Mouse (Mus musculus) cerebellum, adult 2 months (tissue): ENCODE data around the gene Crlf1. TPM values are rescaled to one million over a fixed set of nuclear protein-coding genes. Genes with fewer than 3 reads are reported as not detected.

Experiments
- DNase-seq, 2 experiments: peaks; one replicate each; pipeline ENCODE4 v3.0.0; 2021
- H3K27ac ChIP-seq: fragments of 200-500 bp; 2 replicates; pipeline ENCODE4 v1.5.1; 2012; ENCODE audit warnings: low read length, control low read depth, inconsistent platforms; ENCODE audit not compliant: insufficient read depth
- H3K27me3 ChIP-seq: fragments of 200-500 bp; 2 replicates; pipeline ENCODE4 v1.6.1; 2012; ENCODE audit warnings: inconsistent platforms, mild to moderate bottlenecking, low read length, moderate library complexity; ENCODE audit not compliant: control insufficient read depth, insufficient read depth
- H3K4me1 ChIP-seq: fragments of 200-500 bp; 2 replicates; pipeline ENCODE4 v1.6.1; 2011; ENCODE audit warnings: low read length; ENCODE audit not compliant: control insufficient read depth, insufficient read depth
- H3K4me3 ChIP-seq: fragments of 200-500 bp; replicated peaks from 2 replicates; pipeline ENCODE3; 2011; ENCODE audit warnings: mild to moderate bottlenecking, low read depth, low read length, control low read depth; ENCODE audit not compliant: insufficient read depth
- CTCF ChIP-seq: fragments of 200-500 bp; IDR thresholded peaks from 2 replicates; pipeline ENCODE4 v1.5.1; 2011; ENCODE audit warnings: low read depth, mild to moderate bottlenecking, control low read depth, low read length, moderate library complexity, borderline replicate concordance; ENCODE audit not compliant: insufficient read depth
- POLR2A ChIP-seq: fragments of 200-500 bp; IDR thresholded peaks from 2 replicates; pipeline ENCODE4 v1.6.1; 2011; ENCODE audit warnings: low read length, control low read depth, borderline replicate concordance; ENCODE audit not compliant: insufficient read depth
- WGBS: fragments of 180-500 bp; shearing (Covaris S2); methylation state at CpG from one replicate; pipeline ENCODE4 v1.1.7; 2018; 5-methylcytosine and 5-hydroxymethylcytosine counted together
- polyA plus RNA-seq: library from polyadenylated mRNA; depleted of rRNA; stranded (reverse); fragments of >200 nt; gene quantifications from 2 replicates; pipeline ENCODE4 v1.2.3, GENCODE M21; 2012

Gene Crlf1
- polyA plus RNA-seq, 1 experiment = 4.0 TPM

DNA sequence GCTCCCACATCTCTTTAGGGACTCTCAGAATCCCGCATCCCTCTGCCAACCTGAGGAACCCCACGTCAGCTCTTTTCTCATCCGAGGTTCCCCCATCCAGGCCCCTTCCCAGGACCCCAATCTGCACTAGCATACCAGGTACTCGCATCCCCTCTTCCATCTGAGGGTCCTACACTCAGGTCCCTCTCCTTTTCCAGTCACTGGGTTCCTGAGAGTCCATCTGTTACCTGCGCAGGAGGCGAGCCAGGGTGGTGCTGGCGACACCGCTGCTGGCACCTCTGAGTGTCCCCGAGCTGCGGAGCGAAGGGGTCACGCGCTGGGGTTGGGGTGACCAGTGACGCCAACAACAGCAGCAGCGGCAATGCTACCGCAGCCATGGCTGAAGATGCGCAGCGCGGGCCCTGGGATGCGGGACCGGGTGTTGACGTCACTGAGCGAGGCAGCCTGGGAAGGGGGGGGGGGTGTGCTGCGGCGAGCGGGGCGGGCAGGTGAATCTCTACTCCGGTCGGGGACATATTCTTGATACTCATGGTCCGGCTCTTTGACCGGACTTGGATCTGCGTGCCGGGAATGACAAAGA is 5.9 kb upstream of the Crlf1 start, which contains the start of gene Tmem59l:
Tmem59l (minus strand) TSS at position 418 of the 580 bp plus-strand sequence.
- Histone ChIP-seq H3K4me3 (peak within 1 kb of the TSS; percentile 84), H3K27me3 (peaks cover 1% of the 10 kb centered on the region; the same call in 1 of the 2 replicates), H3K27ac (peak within 1 kb of the TSS; percentile 92), H3K4me1 (peaks cover 25% of the 10 kb centered on the region)
- TF ChIP-seq POLR2A (peak; percentile 94), CTCF (no peak)
- 3% methylated on average over 33 of the region's 33 CpGs for WGBS
- peak; percentile 82 to 85 for DNase-seq

- 4% methylated on average over 50 of the region's 55 CpGs for WGBS
- DNase-seq = peak; percentile 69
Measured at GRCm38 (mm10) chr8:70487993-70488796, 4.8 kb upstream of the Crlf1 start.

DNA sequence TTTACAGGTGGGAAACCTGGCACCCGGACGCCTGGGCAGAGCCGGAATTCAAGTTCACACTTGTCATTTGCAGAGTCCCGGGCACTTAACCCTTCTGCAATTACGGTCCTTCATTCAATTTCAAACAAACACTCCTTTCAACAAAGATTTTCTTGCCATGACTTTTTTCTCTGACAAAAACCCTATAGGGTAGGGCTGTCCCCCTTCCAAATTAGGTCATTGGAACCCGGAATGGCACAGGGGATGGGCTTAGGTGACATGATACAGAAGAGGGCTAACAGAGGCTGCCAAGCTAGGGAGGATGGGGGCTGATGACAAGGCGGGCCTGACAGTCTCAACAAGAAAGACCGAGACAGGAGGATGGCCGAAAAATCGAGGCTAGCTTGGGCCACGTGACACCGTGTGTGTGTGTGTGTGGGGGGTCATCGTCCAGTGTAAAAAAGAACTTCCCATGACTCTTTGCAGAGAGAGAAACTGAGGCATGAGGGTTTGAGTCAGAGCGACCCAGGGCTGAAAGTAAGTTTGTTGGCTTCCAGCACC is 4.0 kb upstream of the Crlf1 start:
- peaks cover 29% of the 10 kb centered on the region for H3K4me1 ChIP-seq
- WGBS = 27% methylated on average over 14 of the region's 14 CpGs
- no peak for TF ChIP-seq POLR2A
- TF ChIP-seq CTCF = no peak
- DNase-seq = no peak
- peaks cover 1% of the 10 kb centered on the region; the same call in 1 of the 2 replicates for H3K27me3 ChIP-seq
- no peak overlapping the region for H3K27ac ChIP-seq
- no peak overlapping the region for H3K4me3 ChIP-seq

More at GRCm38 (mm10) chr8:70487993-70488796, 4.8 kb upstream of the Crlf1 start:
- H3K27ac ChIP-seq = peak overlapping the region; percentile 53
- H3K4me3 ChIP-seq = peak overlapping the region; percentile 63
- TF ChIP-seq POLR2A = peak; percentile 21; the same call in 1 of the 2 replicates
- no peak for TF ChIP-seq CTCF
- H3K4me1 ChIP-seq = peaks cover 27% of the 10 kb centered on the region
- peaks cover 1% of the 10 kb centered on the region; the same call in 1 of the 2 replicates for H3K27me3 ChIP-seq

GRCm38 (mm10) chr8:70489576-70489975 is 3.4 kb upstream of the Crlf1 start:
- Histone ChIP-seq H3K27me3 (peaks cover 1% of the 10 kb centered on the region; the same call in 1 of the 2 replicates), H3K27ac (no peak overlapping the region), H3K4me1 (peaks cover 26% of the 10 kb centered on the region), H3K4me3 (no peak overlapping the region)
- DNase-seq = no peak
- WGBS = 8% methylated on average over 40 of the region's 41 CpGs
- TF ChIP-seq POLR2A = no peak

- Histone ChIP-seq H3K4me3 (no peak overlapping the region), H3K4me1 (peaks cover 20% of the 10 kb centered on the region), H3K27me3 (peaks cover 1% of the 10 kb centered on the region; the same call in 1 of the 2 replicates), H3K27ac (no peak overlapping the region)
- TF ChIP-seq POLR2A = no peak
- no peak for TF ChIP-seq CTCF
- WGBS = 51% methylated on average over 10 of the region's 10 CpGs
- no peak for DNase-seq
Measured at GRCm38 (mm10) chr8:70490061-70490879, 2.7 kb upstream of the Crlf1 start.

- H3K27me3 ChIP-seq = peaks cover 1% of the 10 kb centered on the region; the same call in 1 of the 2 replicates
- no peak overlapping the region for H3K27ac ChIP-seq
- peaks cover 16% of the 10 kb centered on the region for H3K4me1 ChIP-seq
- H3K4me3 ChIP-seq = no peak overlapping the region
- 41% methylated on average over 20 of the region's 20 CpGs for WGBS
- TF ChIP-seq POLR2A (no peak), CTCF (no peak)
- no peak for DNase-seq
Measured at GRCm38 (mm10) chr8:70490880-70491495, 2.0 kb upstream of the Crlf1 start.

DNA sequence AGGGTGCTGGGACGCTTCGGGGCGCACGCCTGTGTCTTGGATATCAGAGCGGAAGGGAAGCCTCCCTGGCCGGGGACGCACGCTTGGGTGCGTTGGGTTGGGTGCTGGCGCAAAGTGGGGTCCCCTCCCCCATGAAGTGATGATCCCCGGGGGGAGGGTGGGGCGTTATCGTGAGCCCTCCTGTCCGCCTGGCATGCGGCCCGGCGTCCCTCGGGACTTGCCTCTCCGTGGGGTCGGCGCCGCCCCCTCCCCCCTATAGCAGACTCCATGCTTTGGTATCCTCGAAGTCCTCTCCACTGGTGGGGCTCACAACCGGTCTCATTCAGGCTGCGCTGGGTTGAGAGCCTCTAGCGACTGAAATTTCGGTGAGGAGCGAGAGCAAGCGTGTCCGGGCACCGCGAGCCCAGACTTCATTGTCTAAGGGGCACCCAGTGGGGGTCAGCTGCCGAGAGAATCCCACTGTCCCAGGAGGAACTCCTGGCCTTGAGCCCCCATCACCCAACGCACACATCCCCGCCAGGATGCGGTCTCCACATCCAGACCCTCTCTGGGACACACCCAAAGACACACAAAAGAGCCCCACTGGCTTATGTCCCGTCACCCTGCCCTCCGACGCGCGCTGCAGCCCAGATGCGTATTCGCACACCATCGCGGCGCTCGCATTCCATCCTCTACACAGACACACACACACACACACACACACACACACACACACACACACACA is 896 bp downstream of the Crlf1 start:
- Histone ChIP-seq H3K27me3 (peaks cover 1% of the 10 kb centered on the region; the same call in 1 of the 2 replicates), H3K4me1 (peaks cover 13% of the 10 kb centered on the region), H3K4me3 (no peak overlapping the region), H3K27ac (no peak overlapping the region)
- DNase-seq = no peak
- TF ChIP-seq POLR2A (no peak), CTCF (no peak)
- 2% methylated on average over 47 of the region's 47 CpGs for WGBS
